Mouse (Mus musculus): ENCODE results near the gene Rassf8. TPM values are rescaled to one million over a fixed set of nuclear protein-coding genes. Genes with fewer than 3 reads are reported as not detected.

Gene Rassf8
- polyA plus RNA-seq, 1 experiment from 2014 or later = 3.6 TPM

DNA sequence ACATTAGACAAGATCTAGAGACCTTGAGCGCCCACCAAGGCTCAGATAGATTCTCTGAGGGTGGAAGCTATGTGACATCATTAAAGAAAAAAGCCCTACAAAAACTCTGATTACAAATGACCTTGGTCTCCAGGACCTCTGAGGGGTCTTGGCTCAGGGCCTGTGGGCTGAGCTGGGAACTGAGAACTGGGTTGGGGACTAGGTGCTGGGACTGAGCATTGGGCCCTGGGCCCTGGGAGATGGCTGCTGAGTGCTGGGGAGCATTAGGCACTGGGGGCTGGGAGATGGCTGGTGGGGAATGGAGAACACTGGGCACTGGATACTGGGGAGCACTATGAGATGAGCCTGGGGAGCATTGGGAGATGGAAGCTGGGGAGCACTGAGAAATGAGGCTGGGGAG, 99.5 kb downstream of the Rassf8 start:
- H3K4me2 ChIP-seq = no peak overlapping the region
- H3K36me3 ChIP-seq (replicated peaks) = no peaks in the 10 kb centered on the region
- H3K27me3 ChIP-seq = no peaks in the 10 kb centered on the region
- H3K9ac ChIP-seq = no peak overlapping the region
- 71% methylated on average over 1 of the region's 1 CpGs for WGBS
- H3K9me3 ChIP-seq = no peaks in the 10 kb centered on the region
- H3K4me1 ChIP-seq = no peaks in the 10 kb centered on the region
- H3K27ac ChIP-seq = no peak overlapping the region
- H3K4me3 ChIP-seq (replicated peaks) = no peak overlapping the region
- ATAC-seq (ENCODE audit: low FRiP score) = no peak

DNA sequence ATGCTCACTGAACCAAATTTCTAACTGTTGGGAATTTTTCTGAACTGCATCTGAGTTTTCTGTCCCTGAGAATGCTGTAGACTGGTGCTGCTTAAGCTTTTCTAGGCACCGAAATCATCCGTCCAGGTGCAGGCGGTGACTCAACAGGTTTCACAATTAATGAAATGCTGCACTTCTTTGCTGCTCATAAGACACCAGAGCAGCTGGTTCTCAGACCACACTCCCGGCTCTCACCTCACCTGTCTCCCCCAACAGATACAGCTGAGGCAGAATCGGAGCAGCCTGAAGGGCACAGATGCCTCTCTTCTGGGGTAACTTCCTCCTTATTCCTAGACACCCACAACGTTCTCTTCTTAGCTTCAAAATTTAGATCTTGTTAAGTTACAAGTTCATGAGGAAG, 100.4 kb downstream of the Rassf8 start:
- WGBS = 92% methylated on average over 6 of the region's 6 CpGs
- no peak for ATAC-seq (ENCODE audit: low FRiP score)

DNA sequence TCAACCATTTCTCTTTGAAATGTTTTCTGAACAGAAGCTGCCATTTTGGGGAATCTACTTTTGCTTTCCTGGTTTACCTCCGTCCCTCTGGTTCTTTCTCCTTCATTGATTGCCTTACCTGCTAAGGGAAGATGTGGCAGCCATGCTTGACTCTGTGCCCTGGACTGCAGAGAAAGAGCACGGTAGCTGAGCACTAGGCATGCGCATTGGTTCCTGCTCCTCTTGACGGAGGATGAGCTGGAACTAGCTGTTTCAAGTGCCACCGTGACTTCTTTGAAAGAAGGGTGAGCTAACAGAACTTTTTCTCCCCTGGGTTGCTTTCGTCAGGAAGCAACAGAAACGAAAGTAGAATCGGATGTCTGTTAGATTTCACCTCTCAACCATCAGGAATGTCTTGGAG, 101.1 kb downstream of the Rassf8 start:
- Histone ChIP-seq H3K4me2 (no peak overlapping the region), H3K9ac (no peak overlapping the region), H3K9me3 (no peaks in the 10 kb centered on the region), H3K27ac (no peak overlapping the region), H3K36me3 (replicated peaks) (no peaks in the 10 kb centered on the region), H3K27me3 (no peaks in the 10 kb centered on the region), H3K4me1 (no peaks in the 10 kb centered on the region), H3K4me3 (replicated peaks) (no peak overlapping the region)
- 92% methylated on average over 8 of the region's 8 CpGs for WGBS
- ATAC-seq (ENCODE audit: low FRiP score) = no peak

More for the DNA sequence above, 100.4 kb downstream of the Rassf8 start:
- Histone ChIP-seq H3K27ac (no peak overlapping the region), H3K4me3 (replicated peaks) (no peak overlapping the region), H3K27me3 (no peaks in the 10 kb centered on the region), H3K36me3 (replicated peaks) (no peaks in the 10 kb centered on the region), H3K9ac (no peak overlapping the region), H3K9me3 (no peaks in the 10 kb centered on the region), H3K4me1 (no peaks in the 10 kb centered on the region), H3K4me2 (no peak overlapping the region)

DNA sequence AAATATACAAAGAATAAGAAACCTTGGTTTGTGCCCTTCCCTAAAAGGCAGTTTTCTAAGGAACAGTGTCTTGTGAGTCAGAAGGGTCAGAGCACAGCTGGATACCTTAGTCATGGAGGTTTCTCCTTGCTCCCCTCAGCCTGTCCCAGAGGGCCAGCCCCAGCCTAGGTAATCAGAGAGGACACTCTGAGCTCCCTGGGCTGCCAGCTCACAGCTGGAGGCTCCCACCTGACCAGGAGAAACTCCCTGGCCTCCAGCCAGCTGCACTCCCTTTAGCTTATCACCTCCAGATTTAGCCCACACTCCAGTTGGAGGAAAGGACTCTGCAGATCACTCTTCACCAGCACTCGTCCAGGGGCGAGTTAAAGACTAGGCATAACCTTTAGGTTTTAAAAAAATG, 104.2 kb downstream of the Rassf8 start:
- Histone ChIP-seq H3K4me3 (replicated peaks) (no peak overlapping the region), H3K9me3 (no peaks in the 10 kb centered on the region), H3K27ac (no peak overlapping the region), H3K27me3 (peaks cover 9% of the 10 kb centered on the region; the same call in 1 of the 2 replicates), H3K9ac (no peak overlapping the region), H3K4me2 (no peak overlapping the region), H3K4me1 (peaks cover 16% of the 10 kb centered on the region), H3K36me3 (replicated peaks) (no peaks in the 10 kb centered on the region)
- WGBS = 70% methylated on average over 2 of the region's 2 CpGs
- no peak for ATAC-seq (ENCODE audit: low FRiP score)

DNA sequence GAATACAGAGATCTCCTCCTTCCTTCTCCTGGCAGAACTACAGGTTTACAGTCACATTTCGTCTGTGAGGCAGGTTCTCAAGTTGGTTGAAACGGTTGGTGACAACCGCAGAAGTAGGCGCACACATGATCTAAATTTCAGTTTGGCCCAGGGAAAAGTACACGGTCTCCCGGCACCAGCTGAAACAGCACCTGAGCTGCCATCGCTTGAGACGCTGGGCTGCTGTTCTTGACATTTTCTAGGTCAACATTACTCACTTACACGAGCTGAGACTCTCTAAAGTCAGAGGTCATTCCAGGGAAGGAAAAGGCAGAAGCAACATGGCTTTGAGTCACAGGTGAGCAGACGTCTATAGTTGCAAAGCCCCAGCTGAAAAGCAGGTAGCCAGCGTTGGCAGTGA, 105.4 kb downstream of the Rassf8 start:
- H3K27me3 ChIP-seq = peaks cover 12% of the 10 kb centered on the region; the same call in 1 of the 2 replicates
- no peak overlapping the region for H3K4me3 ChIP-seq (replicated peaks)
- no peak overlapping the region for H3K9ac ChIP-seq
- no peaks in the 10 kb centered on the region for H3K9me3 ChIP-seq
- ATAC-seq (ENCODE audit: low FRiP score) = no peak
- WGBS = 86% methylated on average over 11 of the region's 11 CpGs
- H3K36me3 ChIP-seq (replicated peaks) = no peaks in the 10 kb centered on the region
- no peak overlapping the region for H3K27ac ChIP-seq
- H3K4me2 ChIP-seq = no peak overlapping the region
- H3K4me1 ChIP-seq = peaks cover 23% of the 10 kb centered on the region

DNA sequence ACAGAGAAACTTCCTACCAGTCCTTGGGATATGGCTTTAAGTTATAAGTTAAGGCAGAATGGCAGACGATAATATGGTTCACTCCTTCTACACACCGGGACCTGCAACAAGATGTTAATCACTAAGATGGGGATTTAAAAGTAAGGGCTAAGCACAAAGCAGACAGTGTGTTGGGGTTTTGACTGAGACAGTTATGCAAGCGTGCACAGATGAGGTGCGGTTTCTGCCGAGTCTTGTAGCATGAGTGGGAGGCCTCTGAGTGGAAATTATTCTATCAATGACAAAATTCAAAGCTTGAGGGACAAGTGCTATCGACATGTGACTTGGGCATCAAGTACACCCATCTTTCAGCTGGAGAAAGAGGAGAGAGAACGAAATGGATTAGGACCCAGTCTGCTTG, 106.2 kb downstream of the Rassf8 start:
- ATAC-seq (ENCODE audit: low FRiP score) = no peak
- H3K4me3 ChIP-seq (replicated peaks) = no peak overlapping the region
- WGBS = 93% methylated on average over 7 of the region's 7 CpGs
- H3K4me1 ChIP-seq = peaks cover 23% of the 10 kb centered on the region
- H3K36me3 ChIP-seq (replicated peaks) = no peaks in the 10 kb centered on the region
- no peaks in the 10 kb centered on the region for H3K9me3 ChIP-seq
- H3K27me3 ChIP-seq = peaks cover 17% of the 10 kb centered on the region; the same call in 1 of the 2 replicates
- H3K9ac ChIP-seq = no peak overlapping the region
- H3K27ac ChIP-seq = no peak overlapping the region
- no peak overlapping the region for H3K4me2 ChIP-seq

DNA sequence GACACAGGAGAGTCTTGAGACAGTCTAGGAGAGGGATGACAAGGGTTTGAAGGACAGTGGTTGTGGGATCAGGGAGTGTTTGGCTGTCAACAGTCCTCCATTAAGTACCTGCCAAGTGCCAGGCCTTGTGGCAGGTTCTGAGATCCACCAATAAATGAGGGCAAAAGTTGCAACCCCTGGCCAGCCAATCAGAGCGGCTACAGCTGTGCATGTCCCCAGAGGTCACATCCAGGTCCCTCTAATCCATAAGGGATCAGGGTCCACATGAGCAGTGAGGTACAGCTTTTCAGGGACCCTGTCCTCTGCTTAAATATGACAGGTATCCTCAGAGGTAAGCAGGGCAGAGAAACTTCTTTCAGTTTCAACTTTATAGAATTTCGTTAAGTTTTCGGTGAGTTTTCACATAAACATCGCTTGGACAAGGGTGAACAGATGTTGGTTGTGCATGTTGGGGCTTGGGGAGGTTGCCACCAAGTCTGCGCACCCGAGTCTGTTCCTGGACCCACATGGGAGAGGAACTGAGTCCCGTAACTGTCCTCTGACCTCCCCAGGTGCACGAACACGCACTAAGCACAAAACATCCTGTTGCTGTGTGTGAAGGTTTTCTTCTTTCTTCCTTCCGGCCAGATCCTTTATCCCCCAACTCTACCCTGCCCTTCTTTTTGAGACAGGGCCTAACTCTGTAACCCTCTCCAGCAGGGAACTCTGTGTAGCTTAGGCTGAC, 107.0 kb downstream of the Rassf8 start:
- no peak for ATAC-seq (ENCODE audit: low FRiP score)
- WGBS = 88% methylated on average over 10 of the region's 10 CpGs
- Histone ChIP-seq H3K9ac (no peak overlapping the region), H3K36me3 (replicated peaks) (no peaks in the 10 kb centered on the region), H3K4me2 (no peak overlapping the region), H3K4me3 (replicated peaks) (no peak overlapping the region), H3K4me1 (peaks cover 23% of the 10 kb centered on the region), H3K9me3 (no peaks in the 10 kb centered on the region), H3K27ac (no peak overlapping the region), H3K27me3 (peaks cover 21% of the 10 kb centered on the region; the same call in 1 of the 2 replicates)

DNA sequence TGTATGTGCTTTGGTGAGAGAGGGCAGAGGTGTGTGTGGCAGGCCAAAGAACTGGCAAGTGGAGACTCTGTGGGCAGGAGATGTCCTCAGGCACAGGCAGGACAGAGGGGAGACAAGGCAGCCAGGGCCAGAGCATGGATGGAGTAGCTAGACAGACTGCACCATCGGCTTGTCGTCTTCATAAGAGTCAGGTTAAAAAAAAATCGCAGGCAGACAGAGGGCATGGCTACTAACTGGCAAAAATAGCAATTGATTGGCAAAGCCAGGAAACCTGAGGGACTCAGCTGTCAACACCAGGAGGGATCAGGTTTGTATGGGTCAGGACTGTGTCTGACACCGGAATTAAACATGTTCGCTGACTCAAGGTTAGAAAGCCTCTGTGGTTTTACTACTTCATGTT, 108.2 kb downstream of the Rassf8 start:
- peaks cover 23% of the 10 kb centered on the region for H3K4me1 ChIP-seq
- no peaks in the 10 kb centered on the region for H3K9me3 ChIP-seq
- no peak overlapping the region for H3K9ac ChIP-seq
- H3K36me3 ChIP-seq (replicated peaks) = no peaks in the 10 kb centered on the region
- no peak overlapping the region for H3K4me3 ChIP-seq (replicated peaks)
- ATAC-seq (ENCODE audit: low FRiP score) = no peak
- H3K27ac ChIP-seq = no peak overlapping the region
- peaks cover 21% of the 10 kb centered on the region; the same call in 1 of the 2 replicates for H3K27me3 ChIP-seq
- no peak overlapping the region for H3K4me2 ChIP-seq
- whole genome bisulfite sequencing = 46% methylated on average over 5 of the region's 5 CpGs

DNA sequence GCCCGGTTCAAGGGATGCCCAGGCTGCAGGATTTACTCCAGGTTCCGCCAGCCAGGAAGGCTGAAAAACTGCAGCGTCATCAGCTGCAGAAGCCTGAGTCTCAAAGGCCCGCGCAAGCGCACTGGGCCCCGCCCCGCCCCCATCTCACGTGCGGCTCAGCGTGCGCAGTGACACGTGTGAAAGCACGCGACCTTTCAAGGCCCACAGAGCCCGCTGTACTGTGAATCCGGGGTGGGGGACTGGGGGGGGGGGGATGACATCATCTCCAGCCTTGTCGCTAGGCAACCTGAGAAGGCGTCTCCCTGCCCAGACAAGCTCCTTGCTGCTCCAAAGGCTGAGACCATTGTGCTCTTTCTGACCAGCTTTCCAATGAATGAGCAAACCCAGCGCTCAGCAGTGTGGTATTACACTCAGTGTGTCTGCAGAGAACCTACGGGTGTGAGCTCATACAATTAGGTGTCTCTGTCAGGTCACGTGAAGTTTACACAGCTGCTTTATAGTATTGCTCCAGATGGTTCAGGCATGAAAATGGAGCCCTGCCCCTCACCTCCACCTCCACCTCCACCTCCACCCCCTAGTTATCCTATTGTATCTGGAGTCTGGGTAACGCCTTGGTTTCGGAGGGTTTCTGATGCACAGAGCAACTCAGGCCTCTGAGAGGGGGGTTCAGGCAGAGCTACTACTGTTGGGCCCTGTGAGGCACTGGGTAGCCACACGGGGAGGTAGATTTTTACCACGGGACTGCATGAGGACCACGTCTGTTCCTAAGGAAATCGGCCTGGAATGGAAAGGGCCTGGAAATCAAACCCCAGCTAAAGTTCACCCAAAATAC, 109.4 kb downstream of the Rassf8 start:
- Histone ChIP-seq H3K4me2 (peak overlapping the region; percentile 46), H3K4me1 (peaks cover 23% of the 10 kb centered on the region), H3K9ac (peak overlapping the region; percentile 33; the same call in 1 of the 2 replicates), H3K27ac (peak overlapping the region; percentile 78), H3K9me3 (no peaks in the 10 kb centered on the region), H3K4me3 (replicated peaks) (peak overlapping the region; percentile 25), H3K36me3 (replicated peaks) (no peaks in the 10 kb centered on the region), H3K27me3 (peaks cover 29% of the 10 kb centered on the region)
- ATAC-seq (ENCODE audit: low FRiP score) = peak; percentile 94
- WGBS = 2% methylated on average over 28 of the region's 28 CpGs

DNA sequence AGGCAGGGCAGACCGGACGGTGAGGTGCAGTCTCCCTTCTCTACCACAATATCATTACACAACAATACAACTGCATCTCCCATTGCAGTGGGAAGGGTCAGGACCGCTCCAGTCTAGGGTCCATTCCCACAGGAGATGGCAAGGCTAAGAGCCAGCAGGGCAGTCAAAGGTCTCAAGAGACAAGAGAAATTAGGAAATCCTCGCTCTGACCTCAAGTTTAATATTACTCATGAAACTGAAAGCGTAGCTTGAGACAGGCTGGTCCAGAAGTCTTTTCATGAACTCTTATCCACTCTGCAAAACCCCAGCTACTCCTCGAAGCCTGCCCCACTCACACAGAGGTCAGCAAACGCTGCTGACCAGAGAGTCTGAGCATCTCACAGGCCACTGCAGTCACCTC, 110.9 kb downstream of the Rassf8 start:
- Histone ChIP-seq H3K4me2 (no peak overlapping the region), H3K4me1 (peaks cover 27% of the 10 kb centered on the region), H3K9me3 (no peaks in the 10 kb centered on the region), H3K4me3 (replicated peaks) (no peak overlapping the region), H3K27me3 (peaks cover 39% of the 10 kb centered on the region), H3K27ac (no peak overlapping the region), H3K9ac (no peak overlapping the region), H3K36me3 (replicated peaks) (no peaks in the 10 kb centered on the region)
- 85% methylated on average over 7 of the region's 7 CpGs for WGBS
- no peak for ATAC-seq (ENCODE audit: low FRiP score)

DNA sequence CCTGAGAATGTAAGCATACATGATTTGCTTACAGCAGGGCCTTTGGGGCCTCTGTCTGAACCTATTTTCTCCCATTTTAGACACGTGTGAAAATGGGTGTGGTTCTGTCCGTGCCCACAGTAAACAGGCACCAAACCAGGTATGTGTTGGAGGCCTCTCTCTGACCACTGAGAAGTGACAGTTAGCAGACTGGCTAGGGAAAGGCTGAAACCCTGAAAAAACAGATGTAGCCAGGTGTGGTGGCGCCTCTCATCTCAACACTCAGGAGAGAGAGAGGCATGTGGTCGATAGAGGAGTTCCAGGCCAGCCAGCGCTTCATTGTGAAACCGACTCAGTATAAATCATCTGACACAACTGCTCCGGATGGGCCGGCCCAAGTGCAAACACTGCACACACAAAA, 111.9 kb downstream of the Rassf8 start:
- WGBS = 74% methylated on average over 8 of the region's 8 CpGs

DNA sequence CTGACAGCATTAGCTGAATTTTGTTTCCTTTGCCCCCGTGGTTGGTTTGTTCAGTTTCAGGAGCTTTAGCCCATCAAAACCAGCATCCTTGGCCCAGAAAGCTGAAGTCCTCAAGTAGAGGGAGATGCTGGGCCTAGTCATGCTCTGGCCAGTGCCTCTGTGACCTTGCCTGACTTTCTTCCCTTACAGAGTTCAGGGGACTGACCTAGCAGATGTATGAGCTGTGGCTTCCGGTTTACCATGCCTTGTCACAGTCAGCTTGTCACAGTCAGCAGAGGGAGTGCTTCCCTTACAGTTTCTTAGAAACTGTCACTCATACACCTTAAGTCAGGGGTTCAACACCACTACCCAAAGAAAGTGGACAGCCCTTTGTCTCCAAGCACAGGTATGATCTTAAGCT, 113.8 kb downstream of the Rassf8 start:
- 70% methylated on average over 2 of the region's 2 CpGs for WGBS
- no peak overlapping the region for H3K4me2 ChIP-seq
- H3K27me3 ChIP-seq = peaks cover 59% of the 10 kb centered on the region
- H3K4me1 ChIP-seq = peaks cover 42% of the 10 kb centered on the region
- H3K9me3 ChIP-seq = no peaks in the 10 kb centered on the region
- ATAC-seq (ENCODE audit: low FRiP score) = no peak
- H3K36me3 ChIP-seq (replicated peaks) = no peaks in the 10 kb centered on the region
- no peak overlapping the region for H3K9ac ChIP-seq
- H3K27ac ChIP-seq = no peak overlapping the region
- no peak overlapping the region for H3K4me3 ChIP-seq (replicated peaks)

More for the DNA sequence above, 111.9 kb downstream of the Rassf8 start:
- H3K9ac ChIP-seq = no peak overlapping the region
- peaks cover 45% of the 10 kb centered on the region for H3K27me3 ChIP-seq
- no peaks in the 10 kb centered on the region for H3K9me3 ChIP-seq
- ATAC-seq (ENCODE audit: low FRiP score) = no peak
- H3K4me3 ChIP-seq (replicated peaks) = no peak overlapping the region
- no peak overlapping the region for H3K4me2 ChIP-seq
- H3K36me3 ChIP-seq (replicated peaks) = no peaks in the 10 kb centered on the region
- no peak overlapping the region for H3K27ac ChIP-seq
- peaks cover 35% of the 10 kb centered on the region for H3K4me1 ChIP-seq

Data from forebrain, embryonic 12.5 days (tissue).